Mouse (Mus musculus) G1E (cell line): ENCODE measurements at regions not wholly inside any gene's neighbourhood (a gene's known extent, or its start where the extent isn't known, plus 50 kb on each side); places are given as distances from the start of the nearest gene placed in this dataset.

ENCODE experiments used
- ATAC-seq: 2 replicates; pipeline ENCODE4 v1.8.0; 2016; ENCODE audit warnings: mild to moderate bottlenecking; ENCODE audit not compliant: insufficient number of reproducible peaks, poor library complexity, low FRiP score, severe bottlenecking; ENCODE audit errors: extremely low read depth
- DNase-seq: peaks from one replicate; pipeline ENCODE4 v3.0.0; 2012; ENCODE audit warnings: low spot score
- H3K27me3 ChIP-seq: 2 replicates; pipeline ENCODE4 v1.6.1; 2012; ENCODE audit warnings: mild to moderate bottlenecking, low read length, inconsistent platforms; ENCODE audit not compliant: insufficient read depth
- H3K36me3 ChIP-seq: replicated peaks from 2 replicates; pipeline ENCODE3; 2012; ENCODE audit warnings: mild to moderate bottlenecking, inconsistent platforms
- H3K4me1 ChIP-seq: 2 replicates; pipeline ENCODE4 v1.6.1; 2012; ENCODE audit warnings: low read depth, low read length, inconsistent platforms, mixed read lengths; ENCODE audit not compliant: insufficient read depth
- H3K4me3 ChIP-seq: 2 replicates; pipeline ENCODE4 v1.5.1; 2012; ENCODE audit warnings: low read depth, mild to moderate bottlenecking, inconsistent platforms, low read length, moderate library complexity, mixed read lengths
- H3K9me3 ChIP-seq: replicated peaks from 2 replicates; pipeline ENCODE4 v1.6.1; 2012; ENCODE audit warnings: inconsistent platforms
- CTCF ChIP-seq: IDR thresholded peaks from 2 replicates; pipeline ENCODE4 v1.5.1; 2012; ENCODE audit warnings: low read depth, low read length, inconsistent platforms, mixed read lengths
- GATA1 ChIP-seq: IDR thresholded peaks from 2 replicates; pipeline ENCODE4 v1.6.1; 2012; ENCODE audit warnings: borderline replicate concordance, low read length, inconsistent platforms, mixed read lengths
- GATA2 ChIP-seq: IDR thresholded peaks from 2 replicates; pipeline ENCODE4 v1.6.1; 2012; ENCODE audit warnings: low read depth, low read length, inconsistent platforms, borderline replicate concordance
- POLR2AphosphoS5 ChIP-seq: IDR thresholded peaks from 2 replicates; pipeline ENCODE4 v1.6.1; 2012; ENCODE audit warnings: low read depth, low read length, inconsistent platforms; ENCODE audit not compliant: insufficient replicate concordance
- TAL1 ChIP-seq: conservative IDR thresholded peaks from 2 replicates; pipeline ENCODE4 v1.6.1; 2012; ENCODE audit warnings: low read depth, low read length, inconsistent platforms, mixed read lengths

DNA sequence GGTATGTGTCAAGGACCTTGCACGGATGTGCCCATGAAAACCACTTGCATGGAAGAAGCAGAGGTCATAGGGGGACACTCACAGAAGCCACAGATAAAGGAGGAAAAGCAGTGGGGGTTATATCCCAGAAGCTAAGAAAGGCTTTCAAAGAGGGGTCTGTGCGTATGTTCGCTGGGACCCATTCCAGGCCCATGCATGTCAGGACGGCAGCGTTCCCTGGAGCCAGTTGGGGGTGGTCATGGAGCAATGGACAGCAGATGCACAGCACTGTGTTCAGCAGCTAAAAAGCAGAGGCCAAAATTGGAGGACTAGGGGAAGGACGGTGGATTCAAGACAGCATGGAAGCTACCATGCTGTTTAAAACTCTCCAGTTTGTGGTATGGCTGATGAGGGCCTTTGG is 52.4 kb upstream of the Lhx8 start:
- Histone ChIP-seq H3K9me3 (peaks cover 41% of the 10 kb centered on the region), H3K4me3 (no peak overlapping the region), H3K27me3 (no peaks in the 10 kb centered on the region), H3K4me1 (no peaks in the 10 kb centered on the region), H3K36me3 (no peaks in the 10 kb centered on the region)
- no peak for TF ChIP-seq POLR2AphosphoS5
- TF ChIP-seq GATA1: no peak
- TF ChIP-seq TAL1: no peak
- TF ChIP-seq GATA2: no peak
- TF ChIP-seq CTCF: no peak
- ATAC-seq: no peak
- no peak for DNase-seq

DNA sequence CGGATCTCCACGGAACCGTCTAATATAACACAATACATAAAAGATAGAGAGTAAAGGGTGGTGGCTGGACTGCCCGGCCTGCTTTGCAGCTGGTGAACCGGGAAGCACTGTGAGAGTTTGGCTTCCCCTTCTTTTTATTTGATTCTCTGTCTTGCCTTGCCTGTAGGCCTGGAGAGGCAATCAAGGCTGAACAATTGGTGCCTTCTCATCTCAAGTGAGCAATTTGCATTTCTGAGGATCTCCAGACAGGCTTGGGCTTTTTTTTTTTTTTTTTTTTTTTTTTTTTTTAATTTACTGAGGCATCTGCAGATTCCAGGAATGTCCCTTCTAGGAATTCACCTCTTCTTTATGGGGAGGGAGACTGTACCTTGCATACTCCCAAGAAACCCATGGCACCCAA is 51.1 kb upstream of the Lhx8 start:
- no peaks in the 10 kb centered on the region for H3K4me1 ChIP-seq
- H3K9me3 ChIP-seq: peaks cover 49% of the 10 kb centered on the region
- H3K4me3 ChIP-seq: no peak overlapping the region
- DNase-seq: no peak
- TF ChIP-seq GATA2 (no peak), GATA1 (no peak), CTCF (no peak), POLR2AphosphoS5 (no peak), TAL1 (no peak)
- no peaks in the 10 kb centered on the region for H3K27me3 ChIP-seq
- ATAC-seq: no peak
- H3K36me3 ChIP-seq: no peaks in the 10 kb centered on the region
